Mouse (Mus musculus) spleen, postnatal 4 days (tissue): ENCODE results near the gene Ints1.

ENCODE experiments used
- DNase-seq, 2 experiments: peaks; one replicate each; pipeline ENCODE4 v3.0.0; 2022; ENCODE audit warnings: low spot score in 2 of 2

The Ints1 gene

GRCm38 (mm10) chr5:139801231-139801630 lies 25.8 kb upstream of the Ints1 start:
- no peak for DNase-seq

- DNase-seq, result no peak
Observed at GRCm38 (mm10) chr5:139799801-139800590, 24.5 kb upstream of the Ints1 start.

- DNase-seq, result no peak
Observed at GRCm38 (mm10) chr5:139799041-139799440, 23.6 kb upstream of the Ints1 start.

GRCm38 (mm10) chr5:139798168-139798900 lies 22.9 kb upstream of the Ints1 start:
- no peak for DNase-seq

GRCm38 (mm10) chr5:139797473-139798167 lies 22.1 kb upstream of the Ints1 start:
- peak; percentile 50 to 65 for DNase-seq

- peak in 1 of 2 experiments; percentile 27 for DNase-seq
Observed at GRCm38 (mm10) chr5:139796900-139797299, 21.4 kb upstream of the Ints1 start.

GRCm38 (mm10) chr5:139796001-139796620 lies 20.6 kb upstream of the Ints1 start:
- DNase-seq, result no peak

DNA sequence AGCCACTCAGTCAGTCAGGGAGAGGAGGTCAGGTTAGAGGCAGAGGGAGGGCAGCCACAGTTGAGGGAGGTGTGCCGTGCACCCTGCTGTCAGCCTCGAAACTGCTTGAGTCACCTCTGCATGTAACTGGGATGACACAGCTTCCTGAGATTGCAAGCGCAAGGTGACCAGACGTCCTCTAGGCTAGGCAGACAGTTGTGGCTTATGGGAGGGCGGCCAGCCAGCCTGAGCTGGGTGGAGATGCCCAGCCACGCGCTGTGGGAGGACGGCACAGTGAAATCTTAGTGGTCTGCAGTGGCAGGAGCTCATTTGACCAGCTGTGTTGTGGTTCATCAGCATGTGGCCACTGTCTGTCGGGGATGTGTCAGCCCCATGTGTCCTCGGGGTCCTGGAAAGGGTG lies 19.5 kb upstream of the Ints1 start:
- peak; percentile 49 to 74 for DNase-seq

DNA sequence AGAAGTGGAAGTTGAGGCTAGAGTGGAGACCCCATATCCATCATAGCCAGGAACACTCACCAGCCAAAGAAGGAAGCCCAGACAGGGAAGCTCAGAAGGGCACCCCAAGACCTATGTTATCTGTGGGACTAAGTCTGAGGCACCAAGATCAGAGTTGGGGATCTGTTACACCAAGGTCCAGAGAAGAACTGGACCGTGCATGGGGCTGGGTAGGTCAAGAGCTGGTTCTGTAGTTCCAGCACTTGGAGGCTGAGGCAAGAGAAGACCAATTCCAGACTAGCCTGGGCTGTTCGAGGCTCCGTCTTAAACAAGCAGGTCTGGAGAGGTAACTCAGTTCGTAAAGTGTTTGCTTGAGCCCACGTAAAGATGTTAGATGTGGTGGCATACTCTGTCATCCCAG lies 18.7 kb upstream of the Ints1 start:
- peak in 1 of 2 experiments; percentile 63 for DNase-seq

- peak in 1 of 2 experiments; percentile 65 for DNase-seq
Observed at GRCm38 (mm10) chr5:139793338-139794089, 18.0 kb upstream of the Ints1 start.

- DNase-seq, result no peak
Observed at GRCm38 (mm10) chr5:139792966-139793337, 17.5 kb upstream of the Ints1 start.

DNA sequence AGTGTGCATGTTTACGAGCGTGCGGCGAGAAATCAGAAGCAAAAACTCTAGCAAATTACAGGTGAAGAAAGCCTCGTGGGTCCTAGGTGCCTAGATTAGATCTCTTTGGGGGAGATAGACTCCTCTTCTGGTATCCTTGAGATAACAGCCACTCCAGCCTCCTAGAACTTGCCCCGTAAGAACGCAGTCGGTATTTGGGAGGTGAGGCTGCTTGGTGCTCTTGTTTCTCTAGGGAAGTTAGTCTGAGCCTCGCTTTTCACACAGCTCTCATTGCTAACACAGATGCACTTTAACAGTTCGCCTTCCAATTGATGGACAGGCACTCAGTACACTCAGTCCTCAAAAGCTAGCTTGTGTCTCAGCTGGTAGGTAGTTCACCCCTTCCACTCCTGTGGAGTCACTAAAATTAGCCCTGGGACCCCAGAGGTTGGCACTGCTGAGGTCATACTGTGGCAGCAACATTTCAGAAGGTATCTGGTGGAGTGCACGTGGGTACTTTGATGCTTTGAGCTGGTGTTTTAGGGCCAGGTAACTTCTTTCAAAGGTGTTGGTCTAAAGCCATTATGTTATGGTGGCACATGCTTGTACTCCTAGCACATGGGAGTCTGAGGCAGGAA lies 16.8 kb upstream of the Ints1 start:
- peak in 1 of 2 experiments; percentile 64 for DNase-seq

- DNase-seq, result peak; percentile 100
Observed at GRCm38 (mm10) chr5:139791227-139792158, 16.0 kb upstream of the Ints1 start, which contains the start of gene Mafk. TSS of gene Mafk (plus strand) at chr5:139791513.

DNA sequence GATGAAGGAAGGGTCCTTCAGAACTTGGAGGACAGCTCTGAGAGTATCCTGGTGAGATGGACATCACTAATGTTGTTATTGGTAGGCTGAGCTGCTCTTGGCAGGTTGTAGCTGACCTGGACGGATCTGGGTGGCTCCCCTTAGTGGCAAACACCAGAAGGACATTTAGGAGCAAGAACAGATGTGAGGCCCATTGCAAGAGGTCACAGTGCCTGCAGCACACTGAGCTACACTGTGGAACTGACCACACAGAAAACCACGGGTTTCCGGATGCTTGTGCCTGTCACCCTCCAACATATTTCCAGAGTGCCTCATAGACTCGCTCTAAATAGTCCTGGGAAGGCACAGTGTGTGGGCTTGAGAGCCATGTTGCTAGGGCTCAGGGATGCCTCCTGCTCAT lies 14.0 kb upstream of the Ints1 start:
- peak in 1 of 2 experiments; percentile 64 for DNase-seq

- no peak for DNase-seq
Observed at GRCm38 (mm10) chr5:139781406-139781805, 5.9 kb upstream of the Ints1 start.

- no peak for DNase-seq
Observed at GRCm38 (mm10) chr5:139776966-139777365, 1.5 kb upstream of the Ints1 start.

DNA sequence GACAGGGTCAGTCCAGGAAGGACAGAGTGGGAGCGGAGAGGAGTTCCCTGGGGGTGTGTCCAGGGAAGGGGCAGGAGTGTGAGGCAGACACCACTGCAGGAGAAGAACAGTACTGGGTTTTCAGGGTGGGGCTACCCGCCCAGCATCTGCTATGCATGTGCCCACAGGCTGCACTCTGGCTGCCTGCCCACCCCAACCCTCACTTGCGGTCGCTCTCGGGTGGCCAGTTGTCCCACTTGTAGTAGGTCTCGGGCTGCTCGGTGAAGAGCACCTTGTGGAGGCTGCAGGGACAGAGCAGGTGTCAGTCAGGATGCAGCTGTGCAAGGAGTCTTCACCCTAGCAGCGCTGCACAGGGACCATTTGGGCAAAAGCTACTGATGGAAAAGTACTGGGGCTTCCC lies 7.3 kb downstream of the Ints1 start:
- DNase-seq, result no peak

DNA sequence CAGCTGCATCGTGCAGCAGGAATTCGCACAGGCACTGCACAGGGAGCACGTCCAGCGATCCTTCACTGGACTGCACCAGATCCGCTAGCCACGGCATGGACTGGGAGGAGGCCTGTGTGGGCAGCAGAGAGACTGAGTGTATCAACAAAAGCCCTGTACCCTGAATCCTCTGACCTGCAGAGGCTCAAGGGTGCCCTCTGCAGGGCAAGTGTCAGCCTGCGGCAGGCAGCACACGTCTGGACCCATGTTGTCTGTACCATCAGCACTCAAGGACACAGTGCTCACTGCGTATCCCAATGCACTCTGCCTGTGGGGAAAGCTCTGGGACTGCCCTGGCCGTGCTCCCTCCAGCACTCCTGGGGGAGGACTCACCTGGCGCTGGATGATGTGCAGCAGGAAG lies 11.2 kb downstream of the Ints1 start:
- no peak for DNase-seq

- DNase-seq, result no peak
Observed at GRCm38 (mm10) chr5:139758096-139758495, 17.4 kb downstream of the Ints1 start.

DNA sequence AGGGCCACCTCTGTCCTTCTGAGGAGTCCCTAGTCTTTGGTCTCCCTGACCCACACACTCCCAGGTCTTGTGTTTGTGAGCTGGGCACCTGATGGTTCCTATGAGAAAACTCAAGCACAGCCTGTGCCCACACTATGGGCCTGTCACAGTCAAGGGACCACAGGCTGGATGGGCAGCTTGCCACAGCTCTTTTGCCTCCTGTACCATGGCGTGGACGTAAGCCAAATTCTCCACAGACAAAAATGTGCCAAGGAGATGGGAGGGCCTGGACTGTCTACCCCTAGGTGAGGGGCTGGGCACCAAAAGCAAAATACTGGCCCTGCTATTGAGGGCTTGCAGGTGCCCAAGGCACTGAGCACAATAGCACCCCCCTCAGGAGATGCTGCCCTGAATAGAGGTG lies 18.9 kb downstream of the Ints1 start:
- no peak for DNase-seq
